Mouse (Mus musculus) intestine, postnatal 0 days (tissue): ENCODE measurements at regions not wholly inside any gene's neighbourhood (a gene's known extent, or its start where the extent isn't known, plus 50 kb on each side); places are given as distances from the start of the nearest gene placed in this dataset.

Source experiments
- ATAC-seq: fragments of 200-750 bp; cut with Nextera tagmentation; 2 replicates; pipeline ENCODE4 v1.8.0; 2017; ENCODE audit warnings: mild to moderate bottlenecking, moderate TSS enrichment, moderate library complexity
- H3K27ac ChIP-seq: fragments of 300-500 bp; sonication (generic); 2 replicates; pipeline ENCODE4 v1.5.1; 2014; ENCODE audit warnings: mild to moderate bottlenecking, low read depth, low read length, moderate library complexity
- H3K27me3 ChIP-seq: fragments of 300-500 bp; sonication (generic); replicated peaks from 2 replicates; pipeline ENCODE4 v1.6.1; 2014; ENCODE audit warnings: low read length, mixed read lengths; ENCODE audit not compliant: control insufficient read depth, insufficient read depth
- H3K36me3 ChIP-seq: fragments of 300-500 bp; sonication (generic); 2 replicates; pipeline ENCODE4 v1.6.1; 2014; ENCODE audit warnings: mild to moderate bottlenecking, moderate library complexity; ENCODE audit not compliant: control insufficient read depth, insufficient read depth
- H3K4me1 ChIP-seq: fragments of 300-500 bp; sonication (generic); replicated peaks from 2 replicates; pipeline ENCODE4 v1.6.1; 2014; ENCODE audit warnings: antibody characterized with exemption, low read length, mixed read lengths; ENCODE audit not compliant: control insufficient read depth, insufficient read depth
- H3K4me2 ChIP-seq: fragments of 300-500 bp; sonication (generic); replicated peaks from 2 replicates; pipeline ENCODE4 v1.6.1; 2014; ENCODE audit warnings: low read depth, mild to moderate bottlenecking, moderate library complexity
- H3K4me3 ChIP-seq: fragments of 300-500 bp; sonication (generic); 2 replicates; pipeline ENCODE4 v1.5.1; 2014; ENCODE audit warnings: low read depth, low read length
- H3K9ac ChIP-seq: fragments of 300-500 bp; sonication (generic); 2 replicates; pipeline ENCODE4 v1.6.1; 2014; ENCODE audit warnings: mild to moderate bottlenecking, low read depth, low read length
- H3K9me3 ChIP-seq: fragments of 300-500 bp; sonication (generic); 2 replicates; pipeline ENCODE4 v1.6.1; 2016; ENCODE audit warnings: mixed run types; ENCODE audit not compliant: control insufficient read depth
- CTCF ChIP-seq: sonication (generic); IDR thresholded peaks from 2 replicates; pipeline ENCODE4 v1.5.1; 2016; ENCODE audit warnings: low read depth, mild to moderate bottlenecking, control low read depth, antibody characterized with exemption, moderate library complexity
- WGBS: fragments of 180-500 bp; shearing (Covaris S2); extraction: QIAGEN DNeasy Blood & Tissue Kit; methylation state at CpG from one replicate; pipeline ENCODE4 v1.1.7; 2014; 5-methylcytosine and 5-hydroxymethylcytosine counted together

- ATAC-seq, result no peak
- Histone ChIP-seq H3K4me1 (no peaks in the 10 kb centered on the region), H3K4me2 (no peak overlapping the region), H3K9me3 (no peaks in the 10 kb centered on the region), H3K9ac (no peak overlapping the region), H3K4me3 (no peak overlapping the region), H3K36me3 (no peaks in the 10 kb centered on the region), H3K27me3 (no peaks in the 10 kb centered on the region), H3K27ac (no peak overlapping the region)
- TF ChIP-seq CTCF, result no peak
Observed at GRCm38 (mm10) chr12:49732351-49732750, 347.4 kb downstream of the Gm43517 start.

DNA sequence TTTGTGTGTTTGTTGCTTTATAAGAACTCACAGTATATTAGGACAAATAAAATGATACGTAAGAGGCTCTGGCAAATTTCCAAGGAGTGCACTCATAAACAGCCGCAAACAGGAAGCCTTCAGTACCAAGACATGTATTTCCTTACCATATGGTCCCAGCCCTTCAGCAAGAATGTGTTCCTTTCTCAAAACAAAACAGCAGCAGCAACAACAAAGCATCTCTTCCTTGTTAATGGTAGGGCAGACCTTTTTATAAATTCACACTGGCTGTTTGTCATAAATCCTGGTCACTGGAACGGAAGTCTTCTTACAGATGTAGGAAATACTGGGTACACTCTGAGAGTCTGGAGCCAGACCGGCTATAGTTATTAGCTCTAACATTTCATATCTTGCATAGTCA lies 352.1 kb downstream of the Gm43517 start:
- no peak overlapping the region for H3K9ac ChIP-seq
- ATAC-seq, result no peak
- TF ChIP-seq CTCF, result no peak

GRCm38 (mm10) chr12:49739960-49740740 lies 355.2 kb downstream of the Gm43517 start:
- 79% methylated on average over 12 of the region's 12 CpGs for WGBS
- Histone ChIP-seq H3K9me3 (no peaks in the 10 kb centered on the region), H3K9ac (no peak overlapping the region), H3K4me2 (no peak overlapping the region), H3K4me1 (no peaks in the 10 kb centered on the region), H3K36me3 (no peaks in the 10 kb centered on the region), H3K4me3 (no peak overlapping the region), H3K27ac (no peak overlapping the region), H3K27me3 (no peaks in the 10 kb centered on the region)
- TF ChIP-seq CTCF, result no peak
- no peak for ATAC-seq

More for the DNA sequence above, 352.1 kb downstream of the Gm43517 start:
- no peaks in the 10 kb centered on the region for H3K9me3 ChIP-seq
- no peak overlapping the region for H3K4me2 ChIP-seq
- no peaks in the 10 kb centered on the region for H3K36me3 ChIP-seq
- WGBS, result 56% methylated on average over 4 of the region's 4 CpGs
- no peak overlapping the region for H3K27ac ChIP-seq
- H3K27me3 ChIP-seq, result no peaks in the 10 kb centered on the region
- H3K4me3 ChIP-seq, result no peak overlapping the region
- H3K4me1 ChIP-seq, result no peaks in the 10 kb centered on the region

DNA sequence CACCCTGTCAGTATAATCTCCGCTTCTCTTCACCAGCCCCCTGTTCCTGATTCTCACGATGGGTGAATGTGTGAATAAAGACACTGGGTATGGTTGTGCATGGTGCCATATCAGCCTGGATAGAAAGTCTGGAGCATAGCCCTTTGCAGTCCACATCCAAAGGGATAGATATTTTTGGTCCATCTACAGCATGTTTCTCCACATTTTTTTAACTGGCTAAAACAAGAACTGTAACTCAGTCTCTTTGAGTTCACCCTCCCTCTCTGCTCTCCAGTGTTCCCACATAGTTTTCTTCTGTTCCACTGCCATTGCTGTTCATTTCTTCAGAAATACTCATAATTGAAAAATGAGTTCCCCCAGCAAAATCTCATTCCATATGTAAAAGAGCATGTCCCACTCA lies 358.4 kb downstream of the Gm43517 start:
- TF ChIP-seq CTCF, result no peak
- H3K9me3 ChIP-seq, result no peaks in the 10 kb centered on the region
- no peaks in the 10 kb centered on the region for H3K4me1 ChIP-seq
- no peaks in the 10 kb centered on the region for H3K36me3 ChIP-seq
- ATAC-seq, result no peak
- H3K27ac ChIP-seq, result no peak overlapping the region
- H3K9ac ChIP-seq, result no peak overlapping the region
- H3K4me3 ChIP-seq, result no peak overlapping the region
- no peak overlapping the region for H3K4me2 ChIP-seq
- 78% methylated on average over 2 of the region's 2 CpGs for WGBS
- H3K27me3 ChIP-seq, result no peaks in the 10 kb centered on the region

DNA sequence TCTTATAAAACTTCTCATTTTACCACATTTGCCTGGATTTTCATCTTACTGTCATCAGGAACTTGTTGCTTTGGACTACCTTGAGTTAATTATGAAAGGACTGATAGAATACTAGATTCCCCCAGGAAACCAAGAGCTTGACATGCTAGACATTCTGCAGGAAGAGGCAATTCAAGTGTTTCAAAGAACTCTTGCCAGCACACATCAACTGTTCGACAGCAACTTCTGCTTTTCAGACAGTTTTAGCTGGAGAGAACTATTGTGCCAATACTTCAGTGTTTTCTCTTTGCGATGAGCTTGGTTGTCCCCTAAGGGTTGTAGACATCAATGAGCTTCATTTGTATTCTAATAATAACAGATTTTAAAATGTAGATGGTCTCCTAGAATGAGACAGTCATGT lies 362.1 kb downstream of the Gm43517 start:
- Histone ChIP-seq H3K27me3 (no peaks in the 10 kb centered on the region), H3K4me1 (no peaks in the 10 kb centered on the region), H3K4me2 (no peak overlapping the region), H3K9ac (no peak overlapping the region), H3K4me3 (no peak overlapping the region), H3K27ac (no peak overlapping the region), H3K36me3 (no peaks in the 10 kb centered on the region), H3K9me3 (no peaks in the 10 kb centered on the region)
- WGBS, result 66% methylated on average over 2 of the region's 2 CpGs
- ATAC-seq, result no peak
- no peak for TF ChIP-seq CTCF

GRCm38 (mm10) chr12:49758391-49758790 lies 373.4 kb downstream of the Gm43517 start:
- Histone ChIP-seq H3K36me3 (no peaks in the 10 kb centered on the region), H3K4me3 (no peak overlapping the region), H3K9me3 (no peaks in the 10 kb centered on the region), H3K27ac (no peak overlapping the region), H3K4me2 (no peak overlapping the region), H3K27me3 (no peaks in the 10 kb centered on the region), H3K9ac (no peak overlapping the region), H3K4me1 (no peaks in the 10 kb centered on the region)
- 82% methylated on average over 4 of the region's 4 CpGs for WGBS
- no peak for ATAC-seq
- no peak for TF ChIP-seq CTCF
